Mouse (Mus musculus): ENCODE measurements around the gene Klhl7. TPM values are rescaled to one million over a fixed set of nuclear protein-coding genes. Genes with fewer than 3 reads are reported as not detected.

Klhl7 gene
- total and polyA plus RNA-seq, 3 experiments = 7.4 to 48.9 (median 47.7) TPM

DNA sequence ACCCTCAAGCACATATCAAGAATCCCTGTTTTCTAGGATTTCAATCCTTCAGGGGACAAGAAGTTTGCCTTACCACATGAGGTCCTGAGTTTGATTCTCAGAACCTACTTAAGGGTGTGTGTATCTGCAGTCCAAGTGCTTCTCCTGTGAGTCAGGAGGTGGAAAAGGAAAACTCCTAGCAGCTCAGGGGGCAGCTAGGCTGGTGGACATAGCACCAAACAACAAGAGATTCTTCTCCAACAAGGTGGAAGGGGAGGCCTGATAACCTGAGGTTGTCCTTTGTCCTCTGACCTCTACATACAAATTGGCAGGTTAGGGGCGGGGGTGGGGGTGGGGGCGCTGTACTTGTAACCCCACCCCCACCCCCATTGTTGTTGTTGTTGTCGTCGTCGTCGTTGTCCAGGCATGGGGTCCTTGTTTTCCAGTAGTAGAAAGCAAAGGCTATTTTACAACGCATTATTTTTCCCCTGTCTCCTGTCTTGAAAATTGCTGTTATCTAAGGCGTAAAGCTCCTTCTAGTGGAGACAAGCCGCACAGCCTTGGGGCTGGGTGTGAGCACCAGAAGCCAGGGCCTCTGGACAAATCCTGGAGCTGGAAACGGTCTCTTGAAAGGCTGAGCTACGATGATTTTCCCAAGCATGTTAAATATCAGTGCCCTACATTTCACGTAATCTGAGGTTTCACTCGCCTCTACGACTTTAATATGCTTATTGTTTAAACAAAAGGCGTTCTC lies 23.3 kb upstream of the Klhl7 start:
- Histone ChIP-seq H3K27me3 (ENCODE audit: control insufficient read depth, insufficient read depth, low read length) (no peaks in the 10 kb centered on the region), H3K9ac (ENCODE audit: low read depth, low read length) (peak overlapping the region; percentile 51; the same call in 1 of the 2 replicates), H3K27ac (peak overlapping the region; percentile 65), H3K79me2 (replicated peaks; ENCODE audit: control insufficient read depth, insufficient read depth, low read length) (no peaks in the 10 kb centered on the region), H3K4me1 (ENCODE audit: control insufficient read depth, insufficient read depth, low read length) (peaks cover 2% of the 10 kb centered on the region), H3K4me3 (peak overlapping the region; percentile 36; the same call in 1 of the 2 replicates), H3K36me3 (ENCODE audit: control insufficient read depth, insufficient read depth, low read length) (no peaks in the 10 kb centered on the region; the same call in 1 of the 2 replicates)
- TF ChIP-seq CTCF (IDR thresholded peaks at IDR 0.05) (peak; percentile 84), POLR2A (IDR thresholded peaks at IDR 0.05; ENCODE audit: insufficient read depth, low read depth, low read length) (no peak), EP300 (IDR thresholded peaks at IDR 0.05; ENCODE audit: insufficient read depth, low read depth, low read length) (no peak)
- WGBS = 1% methylated on average over 15 of the region's 15 CpGs
- peak; percentile 79 to 80 for DNase-seq
- intact Hi-C loops (cut with DNase I) = loop anchor here (1.0 to 5.0 kb wide), 3 partner anchors 95 to 226 kb away; no protein-coding TSS in a partner anchor

DNA sequence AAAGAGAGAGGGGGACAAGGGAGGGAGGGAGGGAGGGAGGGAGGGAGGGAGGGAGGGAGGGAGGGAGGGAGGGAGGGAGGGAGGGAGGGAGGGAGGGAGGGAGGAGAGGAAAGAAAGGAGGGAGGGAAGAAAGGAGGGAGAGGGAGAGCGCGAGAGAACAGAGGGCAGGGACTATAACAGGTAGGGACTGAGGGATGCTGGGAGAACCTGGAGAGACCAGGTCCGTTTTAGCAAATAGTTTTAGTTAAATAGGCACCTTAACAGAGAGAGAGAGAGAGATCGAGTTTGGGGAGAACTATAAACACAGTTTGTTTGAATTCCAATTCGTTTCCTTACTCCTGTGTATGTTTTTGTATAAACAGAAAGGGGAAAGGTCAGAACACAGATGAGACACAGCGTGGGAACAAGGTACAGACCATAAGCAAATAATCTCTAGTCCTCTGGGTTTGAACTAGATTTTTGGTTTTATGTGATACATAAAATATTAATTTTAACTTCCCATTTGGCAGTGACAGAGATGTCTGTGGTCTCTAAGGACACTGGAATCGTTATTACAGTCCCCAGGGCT lies 22.6 kb upstream of the Klhl7 start:
- Histone ChIP-seq H3K4me3 (no peak overlapping the region; the same call in 1 of the 2 replicates), H3K9ac (ENCODE audit: low read depth, low read length) (no peak overlapping the region; the same call in 1 of the 2 replicates), H3K27ac (no peak overlapping the region; the same call in 1 of the 2 replicates), H3K79me2 (replicated peaks; ENCODE audit: control insufficient read depth, insufficient read depth, low read length) (no peaks in the 10 kb centered on the region), H3K27me3 (ENCODE audit: control insufficient read depth, insufficient read depth, low read length) (no peaks in the 10 kb centered on the region), H3K36me3 (ENCODE audit: control insufficient read depth, insufficient read depth, low read length) (no peaks in the 10 kb centered on the region; the same call in 1 of the 2 replicates), H3K4me1 (ENCODE audit: control insufficient read depth, insufficient read depth, low read length) (peaks cover 2% of the 10 kb centered on the region)
- no peak for TF ChIP-seq POLR2A (IDR thresholded peaks at IDR 0.05; ENCODE audit: insufficient read depth, low read depth, low read length)
- TF ChIP-seq EP300 (IDR thresholded peaks at IDR 0.05; ENCODE audit: insufficient read depth, low read depth, low read length) = no peak
- intact Hi-C loops (cut with DNase I) = loop anchor here (1.0 to 5.0 kb wide), 4 partner anchors 49 to 227 kb away; no protein-coding TSS in a partner anchor
- WGBS = 28% methylated on average over 7 of the region's 7 CpGs
- DNase-seq = no peak

DNA sequence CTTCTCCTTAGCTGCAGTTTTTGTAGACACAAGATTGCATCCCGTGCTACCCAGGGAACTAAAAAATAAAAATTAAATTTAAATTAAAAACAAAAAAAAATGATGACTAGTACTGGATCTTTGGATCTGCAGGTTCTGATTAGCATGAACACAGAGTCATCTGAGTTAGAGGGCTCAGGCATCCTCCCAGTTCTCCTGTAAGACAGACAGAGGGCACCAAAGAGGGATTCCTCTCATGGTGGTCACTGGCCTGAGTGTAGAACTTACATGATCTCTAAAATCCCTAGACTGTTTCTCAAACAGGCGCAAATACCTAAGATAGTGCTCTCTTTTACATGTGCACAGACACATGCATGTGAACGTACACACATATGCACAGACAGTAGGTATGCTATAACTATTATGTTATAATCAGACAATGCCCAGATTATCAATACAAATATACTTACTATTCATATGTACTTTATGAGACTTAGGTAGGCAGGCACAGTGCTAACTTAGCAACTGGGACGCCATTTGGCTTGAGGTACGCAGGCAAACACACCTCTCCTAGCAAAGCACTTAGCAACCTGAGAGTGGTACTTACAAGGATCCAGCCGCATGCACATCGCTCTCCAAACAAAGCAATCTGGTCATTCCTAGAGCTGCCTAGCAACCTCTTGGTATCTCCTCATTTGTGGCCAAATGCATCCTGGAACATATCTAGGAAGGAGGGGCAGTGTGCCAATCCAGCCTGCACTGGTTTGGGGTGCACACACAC lies 21.8 kb upstream of the Klhl7 start:
- H3K27me3 ChIP-seq (ENCODE audit: control insufficient read depth, insufficient read depth, low read length) = no peaks in the 10 kb centered on the region
- DNase-seq = no peak
- H3K27ac ChIP-seq = no peak overlapping the region
- no peaks in the 10 kb centered on the region for H3K79me2 ChIP-seq (replicated peaks; ENCODE audit: control insufficient read depth, insufficient read depth, low read length)
- intact Hi-C loops (cut with DNase I) = loop anchor here (2.0 to 5.0 kb wide), 2 partner anchors 50 to 96 kb away; no protein-coding TSS in a partner anchor
- H3K36me3 ChIP-seq (ENCODE audit: control insufficient read depth, insufficient read depth, low read length) = no peaks in the 10 kb centered on the region; the same call in 1 of the 2 replicates
- TF ChIP-seq POLR2A (IDR thresholded peaks at IDR 0.05; ENCODE audit: insufficient read depth, low read depth, low read length) (no peak), CTCF (IDR thresholded peaks at IDR 0.05) (peak; percentile 34), EP300 (IDR thresholded peaks at IDR 0.05; ENCODE audit: insufficient read depth, low read depth, low read length) (no peak)
- no peak overlapping the region for H3K9ac ChIP-seq (ENCODE audit: low read depth, low read length)
- 78% methylated on average over 7 of the region's 7 CpGs for WGBS
- H3K4me3 ChIP-seq = no peak overlapping the region
- H3K4me1 ChIP-seq (ENCODE audit: control insufficient read depth, insufficient read depth, low read length) = peaks cover 2% of the 10 kb centered on the region

DNA sequence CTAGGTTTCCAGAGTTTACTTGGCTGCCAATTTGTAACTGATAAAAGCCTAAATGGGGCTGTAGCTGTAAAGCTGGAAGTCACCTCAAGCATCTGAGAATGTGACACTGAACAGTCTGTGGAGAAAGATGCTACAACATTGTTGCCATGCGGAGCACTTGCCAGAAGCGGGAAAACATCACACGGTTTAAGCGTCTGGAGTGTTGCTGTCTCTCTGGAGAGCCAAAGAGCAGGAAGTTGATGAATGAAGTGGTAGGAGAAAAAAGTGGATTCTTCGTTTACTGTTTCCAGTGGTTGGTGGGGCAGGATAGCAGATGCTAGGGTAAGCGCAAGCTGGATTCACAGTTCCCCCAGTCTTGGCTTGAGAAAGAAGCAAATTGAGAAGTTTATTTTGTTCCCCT lies 19.6 kb upstream of the Klhl7 start:
- H3K27ac ChIP-seq = no peak overlapping the region

DNA sequence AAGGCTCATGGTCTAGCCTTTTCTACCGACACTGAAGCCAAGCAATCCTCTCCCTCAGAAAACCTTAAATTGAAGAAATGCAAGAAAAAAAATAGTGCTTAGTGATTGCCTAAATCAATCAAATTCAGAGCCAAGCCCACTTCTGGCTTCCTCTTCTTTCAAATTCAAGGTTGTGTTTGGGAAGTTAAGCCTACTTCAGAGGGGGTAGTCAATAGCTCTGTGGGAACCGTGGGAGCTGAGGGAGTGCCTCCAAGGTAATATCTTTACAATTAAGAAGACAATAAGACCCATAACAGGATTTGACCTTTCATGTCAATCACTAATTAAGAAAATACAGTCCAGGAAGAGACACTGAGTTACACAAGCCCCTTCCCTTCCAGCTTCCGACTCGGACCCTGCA lies 15.6 kb upstream of the Klhl7 start:
- no peak overlapping the region for H3K9ac ChIP-seq (ENCODE audit: low read depth, low read length)
- H3K4me3 ChIP-seq = no peak overlapping the region
- H3K36me3 ChIP-seq (ENCODE audit: control insufficient read depth, insufficient read depth, low read length) = no peaks in the 10 kb centered on the region
- DNase-seq = no peak
- H3K79me2 ChIP-seq (replicated peaks; ENCODE audit: control insufficient read depth, insufficient read depth, low read length) = no peaks in the 10 kb centered on the region
- H3K27ac ChIP-seq = no peak overlapping the region
- no peaks in the 10 kb centered on the region for H3K4me1 ChIP-seq (ENCODE audit: control insufficient read depth, insufficient read depth, low read length)
- 66% methylated on average over 4 of the region's 4 CpGs for WGBS
- TF ChIP-seq POLR2A (IDR thresholded peaks at IDR 0.05; ENCODE audit: insufficient read depth, low read depth, low read length) (no peak), EP300 (IDR thresholded peaks at IDR 0.05; ENCODE audit: insufficient read depth, low read depth, low read length) (no peak), CTCF (IDR thresholded peaks at IDR 0.05) (no peak)
- no peaks in the 10 kb centered on the region for H3K27me3 ChIP-seq (ENCODE audit: control insufficient read depth, insufficient read depth, low read length)
- intact Hi-C loops (cut with DNase I) = no loop called here

More for the DNA sequence above, 19.6 kb upstream of the Klhl7 start:
- H3K4me1 ChIP-seq (ENCODE audit: control insufficient read depth, insufficient read depth, low read length) = peaks cover 2% of the 10 kb centered on the region
- no peaks in the 10 kb centered on the region; the same call in 1 of the 2 replicates for H3K36me3 ChIP-seq (ENCODE audit: control insufficient read depth, insufficient read depth, low read length)
- 45% methylated on average over 6 of the region's 6 CpGs for WGBS
- intact Hi-C loops (cut with DNase I) = no loop called here
- H3K79me2 ChIP-seq (replicated peaks; ENCODE audit: control insufficient read depth, insufficient read depth, low read length) = no peaks in the 10 kb centered on the region
- TF ChIP-seq CTCF (IDR thresholded peaks at IDR 0.05) (no peak), POLR2A (IDR thresholded peaks at IDR 0.05; ENCODE audit: insufficient read depth, low read depth, low read length) (no peak), EP300 (IDR thresholded peaks at IDR 0.05; ENCODE audit: insufficient read depth, low read depth, low read length) (no peak)
- no peak for DNase-seq
- no peak overlapping the region for H3K9ac ChIP-seq (ENCODE audit: low read depth, low read length)
- no peaks in the 10 kb centered on the region for H3K27me3 ChIP-seq (ENCODE audit: control insufficient read depth, insufficient read depth, low read length)
- H3K4me3 ChIP-seq = no peak overlapping the region

Data from heart, adult 2 months (tissue).